Mouse (Mus musculus) cerebellum, adult 2 months (tissue): ENCODE results near the gene Akt3. TPM values are rescaled to one million over a fixed set of nuclear protein-coding genes. Genes with fewer than 3 reads are reported as not detected.

Experiments used
- DNase-seq, 2 experiments: peaks; one replicate each; pipeline ENCODE4 v3.0.0; 2021
- H3K27ac ChIP-seq: fragments of 200-500 bp; 2 replicates; pipeline ENCODE4 v1.5.1; 2012; ENCODE audit warnings: low read length, control low read depth, inconsistent platforms; ENCODE audit not compliant: insufficient read depth
- H3K27me3 ChIP-seq: fragments of 200-500 bp; 2 replicates; pipeline ENCODE4 v1.6.1; 2012; ENCODE audit warnings: inconsistent platforms, mild to moderate bottlenecking, low read length, moderate library complexity; ENCODE audit not compliant: control insufficient read depth, insufficient read depth
- H3K4me1 ChIP-seq: fragments of 200-500 bp; 2 replicates; pipeline ENCODE4 v1.6.1; 2011; ENCODE audit warnings: low read length; ENCODE audit not compliant: control insufficient read depth, insufficient read depth
- H3K4me3 ChIP-seq: fragments of 200-500 bp; replicated peaks from 2 replicates; pipeline ENCODE3; 2011; ENCODE audit warnings: mild to moderate bottlenecking, low read depth, low read length, control low read depth; ENCODE audit not compliant: insufficient read depth
- CTCF ChIP-seq: fragments of 200-500 bp; IDR thresholded peaks from 2 replicates; pipeline ENCODE4 v1.5.1; 2011; ENCODE audit warnings: low read depth, mild to moderate bottlenecking, control low read depth, low read length, moderate library complexity, borderline replicate concordance; ENCODE audit not compliant: insufficient read depth
- POLR2A ChIP-seq: fragments of 200-500 bp; IDR thresholded peaks from 2 replicates; pipeline ENCODE4 v1.6.1; 2011; ENCODE audit warnings: low read length, control low read depth, borderline replicate concordance; ENCODE audit not compliant: insufficient read depth
- WGBS: fragments of 180-500 bp; shearing (Covaris S2); methylation state at CpG from one replicate; pipeline ENCODE4 v1.1.7; 2018; 5-methylcytosine and 5-hydroxymethylcytosine counted together
- polyA plus RNA-seq: library from polyadenylated mRNA; depleted of rRNA; stranded (reverse); fragments of >200 nt; gene quantifications from 2 replicates; pipeline ENCODE4 v1.2.3, GENCODE M21; 2012

Gene Akt3
- polyA plus RNA-seq, 1 experiment, result 40.0 TPM

DNA sequence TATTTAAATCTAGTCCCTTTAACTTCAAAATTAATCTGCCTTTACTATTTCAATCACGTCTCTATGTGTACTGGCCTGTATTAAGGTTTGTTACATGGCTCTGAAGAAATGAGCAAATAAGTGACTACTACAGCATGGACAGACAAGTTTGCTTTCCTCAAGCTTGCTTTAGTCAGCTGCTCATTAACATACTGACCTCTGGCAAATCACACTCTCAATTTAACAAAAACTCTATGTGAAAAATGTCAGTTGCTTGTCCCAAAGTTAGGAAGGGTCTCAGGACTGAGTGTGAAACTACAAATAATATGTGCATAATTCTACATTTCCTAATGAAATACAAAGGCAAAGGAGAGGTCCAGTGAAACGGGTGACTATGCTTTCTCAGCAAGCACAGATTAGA, 109.3 kb downstream of the Akt3 start:
- Histone ChIP-seq H3K4me3 (no peak overlapping the region), H3K27me3 (no peaks in the 10 kb centered on the region), H3K4me1 (peaks cover 8% of the 10 kb centered on the region; the same call in 1 of the 2 replicates), H3K27ac (no peak overlapping the region)
- TF ChIP-seq POLR2A (no peak), CTCF (no peak)
- WGBS, result 60% methylated on average over 2 of the region's 2 CpGs
- no peak for DNase-seq

DNA sequence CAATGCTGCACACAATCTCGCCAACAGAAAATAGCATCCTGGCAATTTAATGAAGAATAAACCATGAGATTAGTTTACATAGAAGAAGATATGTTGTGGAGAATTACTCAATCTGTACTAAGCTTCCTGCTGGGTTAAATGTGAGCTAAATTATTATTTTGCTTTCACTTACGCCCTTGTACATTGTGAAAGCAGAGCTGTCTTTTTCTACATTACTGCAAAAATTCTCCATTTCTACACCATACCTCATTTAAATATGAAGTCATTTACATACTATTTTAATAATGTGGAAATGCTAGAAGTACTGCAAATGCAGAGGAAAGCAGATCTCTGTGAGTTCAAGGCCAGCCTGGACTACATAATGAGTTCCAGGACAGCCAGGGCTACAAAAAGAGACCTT, 116.5 kb downstream of the Akt3 start:
- TF ChIP-seq POLR2A (no peak), CTCF (no peak)
- no peak overlapping the region for H3K4me3 ChIP-seq
- no peak overlapping the region for H3K27ac ChIP-seq
- DNase-seq, result no peak
- WGBS, result 91% methylated on average over 2 of the region's 2 CpGs
- H3K27me3 ChIP-seq, result no peaks in the 10 kb centered on the region
- no peaks in the 10 kb centered on the region for H3K4me1 ChIP-seq

DNA sequence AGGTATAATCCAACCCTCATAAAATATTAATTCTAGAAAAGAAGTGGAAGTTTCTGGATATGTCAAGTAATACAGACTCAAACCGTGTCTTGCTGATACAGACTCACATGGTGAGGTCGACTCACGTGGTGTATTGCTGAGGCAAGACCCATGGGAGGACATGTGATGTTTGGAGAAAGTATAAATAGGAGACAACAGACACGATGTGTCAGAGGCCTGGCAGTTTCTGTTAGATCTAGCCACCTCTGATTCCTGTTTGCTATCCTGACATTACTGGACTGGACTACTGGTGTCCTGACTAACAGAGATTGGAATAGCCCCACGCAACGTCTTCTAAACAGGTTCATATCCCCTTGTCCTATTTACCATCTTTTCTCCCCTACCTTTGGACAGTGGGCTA, 118.4 kb downstream of the Akt3 start:
- Histone ChIP-seq H3K27ac (no peak overlapping the region), H3K4me3 (no peak overlapping the region), H3K4me1 (no peaks in the 10 kb centered on the region), H3K27me3 (no peaks in the 10 kb centered on the region)
- DNase-seq, result no peak
- WGBS, result 69% methylated on average over 6 of the region's 6 CpGs
- TF ChIP-seq CTCF, result no peak
- no peak for TF ChIP-seq POLR2A

DNA sequence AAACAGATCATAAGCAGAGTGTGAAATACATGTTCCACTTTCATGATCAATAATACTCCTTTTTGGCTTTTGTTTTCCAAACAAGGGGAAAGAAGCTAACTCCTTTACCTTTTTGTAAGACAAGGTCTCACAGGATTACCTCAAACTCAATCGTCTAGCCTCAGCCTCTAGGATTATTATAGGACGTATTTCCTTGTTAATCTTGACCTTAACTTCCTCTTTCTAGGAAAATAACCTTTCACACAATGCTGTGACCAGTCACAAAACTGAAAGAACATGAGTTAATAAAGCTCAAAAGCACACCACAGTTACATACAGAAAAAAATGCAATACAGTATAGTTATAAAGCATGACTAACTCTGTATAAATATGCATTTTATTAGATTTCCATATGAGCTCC, 126.5 kb downstream of the Akt3 start:
- H3K27ac ChIP-seq, result no peak overlapping the region
- no peaks in the 10 kb centered on the region for H3K27me3 ChIP-seq
- peaks cover 3% of the 10 kb centered on the region; the same call in 1 of the 2 replicates for H3K4me1 ChIP-seq
- no peak for DNase-seq
- TF ChIP-seq POLR2A (no peak), CTCF (no peak)
- H3K4me3 ChIP-seq, result no peak overlapping the region
- WGBS, result 78% methylated on average over 2 of the region's 2 CpGs

DNA sequence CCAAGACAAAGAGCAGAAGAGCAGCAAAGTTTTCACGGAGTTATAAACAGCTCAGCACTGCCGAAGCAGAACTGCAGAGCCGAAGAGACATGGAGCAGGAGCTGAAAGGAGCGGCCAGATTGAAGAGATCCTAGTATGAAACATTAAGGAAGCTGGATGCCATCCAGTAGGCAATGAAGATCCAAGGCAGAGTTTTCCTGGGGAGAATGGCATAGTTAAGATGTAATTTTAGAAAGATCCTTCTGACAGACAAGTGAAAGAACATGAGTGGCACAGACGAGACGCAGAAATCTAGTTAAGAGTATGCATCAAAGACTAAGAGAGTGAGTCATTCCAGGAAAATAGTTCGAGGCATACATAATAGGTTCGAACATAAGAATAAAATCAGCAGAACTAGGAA, 131.3 kb downstream of the Akt3 start:
- peak in 1 of 2 experiments; percentile 48 for DNase-seq
- H3K4me3 ChIP-seq, result no peak overlapping the region
- peaks cover 3% of the 10 kb centered on the region; the same call in 1 of the 2 replicates for H3K4me1 ChIP-seq
- no peak for TF ChIP-seq POLR2A
- TF ChIP-seq CTCF, result no peak
- 22% methylated on average over 8 of the region's 8 CpGs for WGBS
- no peaks in the 10 kb centered on the region for H3K27me3 ChIP-seq
- no peak overlapping the region for H3K27ac ChIP-seq

DNA sequence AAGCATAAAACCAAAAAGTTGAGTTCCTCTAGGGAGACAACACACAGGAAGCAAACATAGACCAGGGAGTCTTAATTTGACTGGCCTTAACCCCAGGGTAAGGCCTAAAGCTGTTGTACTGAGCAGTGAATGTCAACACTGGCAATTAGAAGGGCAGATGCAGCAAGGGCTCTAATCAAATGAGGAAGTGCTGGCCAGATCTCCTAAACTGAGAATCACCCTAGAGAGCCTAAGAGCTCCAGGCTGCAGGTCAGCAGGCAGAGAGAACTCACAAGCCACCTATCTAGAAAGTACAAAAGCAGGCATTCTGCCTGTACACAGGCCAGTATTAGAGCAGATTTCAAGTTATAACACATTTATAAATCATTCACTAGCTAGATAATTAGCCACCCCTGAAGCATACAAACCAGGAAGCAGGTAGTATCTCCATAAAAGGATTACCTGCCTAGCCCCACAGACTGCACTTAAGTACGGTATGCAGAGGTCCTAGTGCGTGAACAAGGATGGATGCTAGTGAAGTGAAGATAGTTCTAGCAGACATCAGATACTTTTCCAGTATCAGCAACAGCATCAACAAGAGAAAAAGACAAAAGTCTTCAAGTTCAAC, 147.2 kb downstream of the Akt3 start:
- H3K4me3 ChIP-seq, result no peak overlapping the region
- H3K27ac ChIP-seq, result no peak overlapping the region
- 90% methylated on average over 2 of the region's 2 CpGs for WGBS
- peaks cover 8% of the 10 kb centered on the region; the same call in 1 of the 2 replicates for H3K4me1 ChIP-seq
- no peaks in the 10 kb centered on the region for H3K27me3 ChIP-seq
- TF ChIP-seq CTCF (no peak), POLR2A (no peak)
- DNase-seq, result peak in 1 of 2 experiments; percentile 24

DNA sequence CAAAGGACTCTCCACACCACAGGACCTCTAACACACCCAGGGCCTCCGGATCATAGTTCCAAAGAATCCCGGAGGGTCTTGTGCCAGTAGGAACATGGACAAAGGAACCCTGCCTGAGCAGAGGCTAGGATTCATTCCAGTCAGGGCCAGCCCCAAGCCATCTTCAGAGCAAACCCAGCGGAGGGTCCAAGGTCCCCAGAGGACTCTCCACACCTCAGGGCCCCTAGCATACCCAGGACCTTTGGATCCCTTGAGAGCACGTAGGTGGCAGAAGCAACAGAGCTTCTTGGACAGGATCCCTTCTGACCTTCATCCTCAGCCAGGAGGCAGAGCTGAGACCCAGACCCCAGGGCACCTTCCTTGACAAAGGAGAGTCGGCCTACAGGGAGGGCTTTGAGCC, 167.5 kb downstream of the Akt3 start:
- TF ChIP-seq POLR2A (no peak), CTCF (no peak)

DNA sequence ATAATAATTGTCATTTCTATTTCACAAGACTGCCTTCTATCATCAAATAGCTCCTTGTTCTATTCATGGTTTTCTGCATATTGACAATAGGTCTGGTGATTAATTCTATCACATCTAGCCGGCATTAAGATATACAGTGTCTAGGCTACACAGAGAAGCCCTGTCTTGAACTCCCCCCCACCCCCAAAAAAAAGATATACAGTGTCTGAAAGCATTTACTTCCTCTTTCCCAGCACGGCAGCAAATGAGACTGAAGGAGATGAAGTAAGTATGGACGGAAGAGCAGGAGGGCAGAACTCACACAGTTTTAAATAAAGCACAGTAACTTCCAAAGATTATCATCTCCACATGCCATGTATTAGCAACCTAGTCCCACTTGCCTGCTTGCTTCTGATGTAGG, 168.5 kb downstream of the Akt3 start:
- 58% methylated on average over 3 of the region's 3 CpGs for WGBS
- no peak for DNase-seq
- TF ChIP-seq CTCF, result no peak
- TF ChIP-seq POLR2A, result no peak

More for the DNA sequence above, 167.5 kb downstream of the Akt3 start:
- H3K4me1 ChIP-seq, result no peaks in the 10 kb centered on the region
- DNase-seq, result no peak
- H3K27ac ChIP-seq, result no peak overlapping the region
- 68% methylated on average over 5 of the region's 5 CpGs for WGBS
- no peak overlapping the region for H3K4me3 ChIP-seq
- no peaks in the 10 kb centered on the region for H3K27me3 ChIP-seq

More for the DNA sequence above, 168.5 kb downstream of the Akt3 start:
- Histone ChIP-seq H3K4me1 (no peaks in the 10 kb centered on the region), H3K27me3 (no peaks in the 10 kb centered on the region), H3K27ac (no peak overlapping the region), H3K4me3 (no peak overlapping the region)
